Mouse (Mus musculus) spleen, embryonic (tissue): ENCODE measurements at regions not wholly inside any gene's neighbourhood (a gene's known extent, or its start where the extent isn't known, plus 50 kb on each side); places are given as distances from the start of the nearest gene placed in this dataset.

Experiments used
- CTCF ChIA-PET: fragments of 350-600 bp; sonication (Branson Sonifier 250); formaldehyde crosslinking; loops from one replicate; lab custom pipeline; 2022; lab: Charles Lee

GRCm38 (mm10) chr15:28081147-28081546 lies 55.5 kb upstream of the Trio start:
- CTCF ChIA-PET, result no interaction called here

GRCm38 (mm10) chr15:28082411-28082810 lies 56.8 kb upstream of the Trio start:
- CTCF ChIA-PET, result no interaction called here

GRCm38 (mm10) chr15:28105956-28106355 lies 80.3 kb upstream of the Trio start:
- CTCF ChIA-PET, result no interaction called here

GRCm38 (mm10) chr15:28109916-28110315 lies 84.3 kb upstream of the Trio start:
- CTCF ChIA-PET, result interaction anchor here (0.6 kb wide), 1 partner anchor 135 kb away, joined by 3 read pairs; no protein-coding TSS in a partner anchor

- CTCF ChIA-PET, result no interaction called here
These were observed 87.8 kb upstream of the Trio start for GRCm38 (mm10) chr15:28113491-28113890.

GRCm38 (mm10) chr15:28114180-28114747 lies 88.6 kb upstream of the Trio start:
- CTCF ChIA-PET, result no interaction called here

GRCm38 (mm10) chr15:28126846-28127245 lies 76.7 kb upstream of the Dnah5 start:
- CTCF ChIA-PET, result no interaction called here

- CTCF ChIA-PET, result no interaction called here
These were observed 74.0 kb upstream of the Dnah5 start for GRCm38 (mm10) chr15:28129536-28129935.

GRCm38 (mm10) chr15:28131546-28131945 lies 72.0 kb upstream of the Dnah5 start:
- CTCF ChIA-PET, result no interaction called here

- CTCF ChIA-PET, result no interaction called here
These were observed 70.3 kb upstream of the Dnah5 start for GRCm38 (mm10) chr15:28133171-28133810.

- CTCF ChIA-PET, result no interaction called here
These were observed 69.3 kb upstream of the Dnah5 start for GRCm38 (mm10) chr15:28134206-28134605.

GRCm38 (mm10) chr15:28138806-28139205 lies 64.7 kb upstream of the Dnah5 start:
- CTCF ChIA-PET, result interaction anchor here (0.6 kb wide), 1 partner anchor 20 kb away, joined by 3 read pairs; no protein-coding TSS in a partner anchor

GRCm38 (mm10) chr15:28140301-28140700 lies 63.3 kb upstream of the Dnah5 start:
- CTCF ChIA-PET, result no interaction called here

GRCm38 (mm10) chr15:28141345-28141744 lies 62.2 kb upstream of the Dnah5 start:
- CTCF ChIA-PET, result no interaction called here

- CTCF ChIA-PET, result no interaction called here
These were observed 59.3 kb upstream of the Dnah5 start for GRCm38 (mm10) chr15:28144217-28144616.

- CTCF ChIA-PET, result no interaction called here
These were observed 58.7 kb upstream of the Dnah5 start for GRCm38 (mm10) chr15:28144846-28145245.

GRCm38 (mm10) chr15:28151678-28152077 lies 51.9 kb upstream of the Dnah5 start:
- CTCF ChIA-PET, result no interaction called here
